Mouse (Mus musculus): ENCODE data around the gene Fam193b. TPM values are rescaled to one million over a fixed set of nuclear protein-coding genes. Genes with fewer than 3 reads are reported as not detected.

The Fam193b gene
- polyA plus RNA-seq, 2 experiments: 4.0 to 20.9 TPM

GRCm38 (mm10) chr13:55542891-55543290 is 28.0 kb downstream of the Fam193b start:
- peaks cover 4 to 18% of the 10 kb centered on the region in 2 experiments; a peak in 3 of 4 replicates for H3K4me1 ChIP-seq (replicated peaks; ENCODE audit: control insufficient read depth in 2 of 2, insufficient read depth in 2 of 2, low read length in 1 of 2)
- TF ChIP-seq EP300 (IDR thresholded peaks at IDR 0.05; ENCODE audit: low read depth) (no peak), CTCF (IDR thresholded peaks at IDR 0.05; ENCODE audit: low read depth) (no peak)

GRCm38 (mm10) chr13:55540933-55541332 is 30.0 kb downstream of the Fam193b start:
- H3K4me3 ChIP-seq (ENCODE audit: insufficient read depth in 1 of 2, low read depth in 2 of 2, low read length in 2 of 2): no peak overlapping the region
- no peak overlapping the region for H3K9ac ChIP-seq (replicated peaks)
- no peak for TF ChIP-seq EP300 (IDR thresholded peaks at IDR 0.05; ENCODE audit: low read depth)
- TF ChIP-seq CTCF (IDR thresholded peaks at IDR 0.05; ENCODE audit: low read depth): no peak
- H3K27me3 ChIP-seq (ENCODE audit: control insufficient read depth, insufficient read depth, low read length): no peaks in the 10 kb centered on the region
- H3K27ac ChIP-seq: no peak overlapping the region
- no peaks in the 10 kb centered on the region for H3K9me3 ChIP-seq (ENCODE audit: control insufficient read depth, low read length)
- H3K4me2 ChIP-seq (ENCODE audit: low read depth): no peak overlapping the region
- ATAC-seq (ENCODE audit: insufficient read depth) (no peak), DNase-seq (ENCODE audit: low read depth in 3 of 3, low spot score in 3 of 3) (no peak)
- H3K4me1 ChIP-seq (replicated peaks; ENCODE audit: control insufficient read depth in 2 of 2, insufficient read depth in 2 of 2, low read length in 1 of 2): peaks cover 6 to 20% of the 10 kb centered on the region in 2 experiments; a peak in 3 of 4 replicates
- peaks cover 19% of the 10 kb centered on the region for H3K36me3 ChIP-seq (replicated peaks; ENCODE audit: control insufficient read depth, insufficient read depth, low read depth)
- 70% methylated on average over 2 of the region's 2 CpGs for WGBS (ENCODE audit: insufficient replicate concordance)

More at GRCm38 (mm10) chr13:55542891-55543290, 28.0 kb downstream of the Fam193b start:
- H3K4me2 ChIP-seq (ENCODE audit: low read depth): no peak overlapping the region
- peaks cover 19% of the 10 kb centered on the region for H3K36me3 ChIP-seq (replicated peaks; ENCODE audit: control insufficient read depth, insufficient read depth, low read depth)
- ATAC-seq (ENCODE audit: insufficient read depth): no peak
- H3K9ac ChIP-seq (replicated peaks): no peak overlapping the region
- no peak for DNase-seq (ENCODE audit: low read depth in 3 of 3, low spot score in 3 of 3)
- no peaks in the 10 kb centered on the region for H3K9me3 ChIP-seq (ENCODE audit: control insufficient read depth, low read length)
- H3K27ac ChIP-seq: no peak overlapping the region
- H3K4me3 ChIP-seq (ENCODE audit: insufficient read depth in 1 of 2, low read depth in 2 of 2, low read length in 2 of 2): no peak overlapping the region
- 84% methylated on average over 4 of the region's 4 CpGs for WGBS (ENCODE audit: insufficient replicate concordance)
- no peaks in the 10 kb centered on the region for H3K27me3 ChIP-seq (ENCODE audit: control insufficient read depth, insufficient read depth, low read length)

- Histone ChIP-seq H3K9ac (replicated peaks) (peak within 1 kb of the TSS; percentile 76), H3K4me3 (ENCODE audit: insufficient read depth in 1 of 2, low read depth in 2 of 2, low read length in 2 of 2) (peak within 1 kb of the TSS; percentile 74 to 98), H3K27ac (no peak within 1 kb of the TSS), H3K4me2 (ENCODE audit: low read depth) (peak within 1 kb of the TSS; percentile 96), H3K27me3 (ENCODE audit: control insufficient read depth, insufficient read depth, low read length) (no peaks in the 10 kb centered on the region), H3K9me3 (ENCODE audit: control insufficient read depth, low read length) (no peaks in the 10 kb centered on the region), H3K36me3 (replicated peaks; ENCODE audit: control insufficient read depth, insufficient read depth, low read depth) (peaks cover 8% of the 10 kb centered on the region), H3K4me1 (replicated peaks; ENCODE audit: control insufficient read depth in 2 of 2, insufficient read depth in 2 of 2, low read length in 1 of 2) (peaks cover 7 to 13% of the 10 kb centered on the region in 2 experiments; a peak in 1 of 4 replicates)
- under 1% methylated on average over 69 of the region's 70 CpGs for WGBS (ENCODE audit: insufficient replicate concordance)
- ATAC-seq (ENCODE audit: insufficient read depth) (peak; percentile 97), DNase-seq (ENCODE audit: low read depth in 3 of 3, low spot score in 3 of 3) (peak; percentile 98 to 99 (median 98))
- peak; percentile 99 for TF ChIP-seq CTCF (IDR thresholded peaks at IDR 0.05; ENCODE audit: low read depth)
- TF ChIP-seq EP300 (IDR thresholded peaks at IDR 0.05; ENCODE audit: low read depth): peak; percentile 24; the same call in 1 of the 2 replicates
These were observed 34.4 kb downstream of the Fam193b start, which contains the start of gene Ddx41 for GRCm38 (mm10) chr13:55536194-55537175. Gene Ddx41, minus strand, starts transcription at chr13:55536658.

GRCm38 (mm10) chr13:55535796-55536193 is 35.1 kb downstream of the Fam193b start:
- no peaks in the 10 kb centered on the region for H3K27me3 ChIP-seq (ENCODE audit: control insufficient read depth, insufficient read depth, low read length)
- H3K36me3 ChIP-seq (replicated peaks; ENCODE audit: control insufficient read depth, insufficient read depth, low read depth): peaks cover 8% of the 10 kb centered on the region
- DNase-seq (ENCODE audit: low read depth in 3 of 3, low spot score in 3 of 3) (no peak), ATAC-seq (ENCODE audit: insufficient read depth) (no peak)
- peak overlapping the region; percentile 96 for H3K4me2 ChIP-seq (ENCODE audit: low read depth)
- H3K4me3 ChIP-seq (ENCODE audit: insufficient read depth in 1 of 2, low read depth in 2 of 2, low read length in 2 of 2): peak overlapping the region; percentile 74 to 98
- WGBS (ENCODE audit: insufficient replicate concordance): 15% methylated on average over 17 of the region's 17 CpGs
- H3K9ac ChIP-seq (replicated peaks): peak overlapping the region; percentile 76
- H3K27ac ChIP-seq: no peak overlapping the region
- no peak for TF ChIP-seq CTCF (IDR thresholded peaks at IDR 0.05; ENCODE audit: low read depth)
- no peak for TF ChIP-seq EP300 (IDR thresholded peaks at IDR 0.05; ENCODE audit: low read depth)
- no peaks in the 10 kb centered on the region for H3K9me3 ChIP-seq (ENCODE audit: control insufficient read depth, low read length)
- peaks cover 7 to 13% of the 10 kb centered on the region in 2 experiments; a peak in 1 of 4 replicates for H3K4me1 ChIP-seq (replicated peaks; ENCODE audit: control insufficient read depth in 2 of 2, insufficient read depth in 2 of 2, low read length in 1 of 2)

- Histone ChIP-seq H3K27ac (no peak overlapping the region), H3K4me2 (ENCODE audit: low read depth) (peak overlapping the region; percentile 96), H3K36me3 (replicated peaks; ENCODE audit: control insufficient read depth, insufficient read depth, low read depth) (peaks cover 12% of the 10 kb centered on the region), H3K9ac (replicated peaks) (peak overlapping the region; percentile 76; the same call in 1 of the 2 replicates), H3K9me3 (ENCODE audit: control insufficient read depth, low read length) (no peaks in the 10 kb centered on the region), H3K27me3 (ENCODE audit: control insufficient read depth, insufficient read depth, low read length) (no peaks in the 10 kb centered on the region), H3K4me3 (ENCODE audit: insufficient read depth in 1 of 2, low read depth in 2 of 2, low read length in 2 of 2) (peak overlapping the region; percentile 74 to 98), H3K4me1 (replicated peaks; ENCODE audit: control insufficient read depth in 2 of 2, insufficient read depth in 2 of 2, low read length in 1 of 2) (peaks cover 7 to 8% of the 10 kb centered on the region in 2 experiments; a peak in 1 of 4 replicates)
- WGBS (ENCODE audit: insufficient replicate concordance): 86% methylated on average over 15 of the region's 15 CpGs
- ATAC-seq (ENCODE audit: insufficient read depth) (no peak), DNase-seq (ENCODE audit: low read depth in 3 of 3, low spot score in 3 of 3) (no peak)
- TF ChIP-seq EP300 (IDR thresholded peaks at IDR 0.05; ENCODE audit: low read depth): no peak
- TF ChIP-seq CTCF (IDR thresholded peaks at IDR 0.05; ENCODE audit: low read depth): no peak
These were observed 35.7 kb downstream of the Fam193b start for GRCm38 (mm10) chr13:55535191-55535590.
